Mouse (Mus musculus) common myeloid progenitor, adult 5-6 weeks (primary cell): ENCODE results near the gene Tas1r1. TPM values are rescaled to one million over a fixed set of nuclear protein-coding genes. Genes with fewer than 3 reads are reported as not detected.

Experiments used
- ATAC-seq: replicated peaks from 2 replicates; pipeline ENCODE4 v1.8.0; 2016; ENCODE audit warnings: low read depth, mild to moderate bottlenecking, moderate TSS enrichment, inconsistent platforms; ENCODE audit not compliant: poor library complexity, severe bottlenecking
- total RNA-seq: library from RNA; stranded (forward); fragments of 200-1000, 187-1606 nt; gene quantifications from 2 replicates; pipeline ENCODE4 v1.2.3, GENCODE M21; 2017

The Tas1r1 gene
- total RNA-seq: 0.49 and 1.5 TPM in 2 replicates

DNA sequence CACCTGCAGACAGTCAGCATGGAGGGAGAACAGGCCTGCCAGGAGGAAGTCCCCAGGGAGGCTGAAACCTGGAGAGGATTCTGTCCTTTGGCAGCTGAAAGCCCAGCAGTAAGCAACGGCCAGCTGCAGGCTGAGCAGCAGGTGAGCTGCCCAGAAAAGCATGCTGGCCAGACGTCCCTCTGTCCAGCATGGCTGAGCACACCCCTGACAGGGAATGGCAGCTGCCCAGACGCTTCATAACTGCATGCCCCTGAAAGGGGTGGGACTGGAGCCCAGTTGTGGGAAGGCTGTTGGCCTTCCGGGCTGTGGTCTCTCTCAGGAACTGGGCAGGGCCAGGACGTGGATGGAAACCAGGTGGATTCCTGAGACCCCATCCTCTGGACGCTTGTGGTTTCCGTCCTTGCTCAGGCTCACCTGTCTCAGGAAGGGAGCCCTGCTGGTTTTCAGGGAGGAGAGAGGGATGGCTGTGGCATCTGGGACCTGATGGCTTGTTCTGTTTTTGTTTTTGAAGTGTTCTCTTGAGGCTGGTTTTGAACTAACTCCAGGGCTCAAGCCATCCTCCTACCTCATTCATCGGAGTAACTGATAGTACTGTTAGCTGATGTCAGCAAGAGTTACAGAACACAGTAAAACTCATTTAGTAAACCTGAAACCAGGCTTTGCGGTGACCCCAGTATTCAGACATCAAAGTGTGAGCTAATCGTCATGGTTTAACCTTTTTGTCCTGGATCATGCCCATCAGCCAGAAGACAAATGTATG lies at the start of gene Tas1r1:
Gene Tas1r1, minus strand, starts transcription at position 344 of the 760 bp plus-strand sequence.
- peak; percentile 59 for ATAC-seq

DNA sequence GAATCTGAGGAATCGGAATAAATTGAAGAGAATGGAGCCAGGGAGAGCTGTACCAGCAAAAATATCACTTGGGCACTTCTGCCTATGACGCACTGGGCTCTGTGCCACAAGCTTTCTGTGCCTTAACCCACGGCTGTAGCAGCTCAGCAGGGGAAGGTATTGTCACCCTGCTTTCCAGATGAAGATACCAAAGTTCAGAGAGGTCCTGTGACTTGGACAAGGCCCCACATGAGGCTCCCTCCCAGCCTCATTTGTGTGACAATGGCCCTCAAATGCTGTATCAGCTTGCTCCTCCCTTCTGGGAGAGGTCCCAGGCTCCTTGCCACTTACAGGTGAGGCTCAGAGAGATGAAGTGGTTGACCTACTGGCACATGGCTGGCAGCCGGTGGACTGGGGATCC lies 49.8 kb upstream of the Tas1r1 start:
- peak; percentile 9 for ATAC-seq

DNA sequence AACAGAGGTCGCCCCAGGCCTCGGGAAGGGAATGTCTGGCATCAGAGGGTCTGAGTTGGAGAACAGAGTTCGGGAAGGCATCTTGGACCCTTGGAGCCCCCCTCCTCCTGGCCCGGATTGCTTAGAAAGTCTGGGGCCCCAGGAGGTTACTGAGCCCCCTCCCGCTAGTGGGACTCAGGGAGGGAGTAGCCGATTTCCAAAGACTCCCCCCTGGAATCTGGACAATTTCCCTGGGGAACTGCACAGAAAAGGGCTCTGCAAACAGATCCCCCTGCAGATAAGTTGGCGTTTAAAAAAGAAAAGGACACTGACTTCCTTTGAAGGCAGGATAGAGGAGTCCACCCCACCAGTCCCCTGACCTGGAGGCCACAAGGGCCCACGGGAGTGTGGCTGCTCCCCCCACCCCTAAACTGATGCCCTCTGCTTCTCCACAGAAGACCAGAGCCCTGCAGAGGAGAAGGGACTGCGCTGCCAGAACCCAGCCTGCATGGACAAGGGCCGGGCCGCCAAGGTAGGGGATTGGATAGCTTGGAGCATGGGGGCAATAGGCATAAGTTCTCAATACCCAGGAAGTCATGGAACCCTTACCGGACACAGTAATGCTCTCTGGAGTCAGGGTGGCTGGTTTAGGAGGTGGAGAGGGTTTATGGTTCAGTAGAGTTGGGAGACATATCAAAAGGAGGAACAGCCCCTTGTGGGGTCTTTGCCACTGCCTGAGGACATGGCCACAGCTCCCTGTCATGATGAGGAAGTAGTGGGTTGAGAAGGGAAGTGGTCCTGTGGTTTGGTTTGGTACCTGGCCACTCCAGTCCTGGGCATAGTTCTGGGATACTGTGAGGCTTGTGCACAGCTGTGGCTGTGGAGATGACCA lies 49.1 kb upstream of the Tas1r1 start:
- ATAC-seq: peak; percentile 83

DNA sequence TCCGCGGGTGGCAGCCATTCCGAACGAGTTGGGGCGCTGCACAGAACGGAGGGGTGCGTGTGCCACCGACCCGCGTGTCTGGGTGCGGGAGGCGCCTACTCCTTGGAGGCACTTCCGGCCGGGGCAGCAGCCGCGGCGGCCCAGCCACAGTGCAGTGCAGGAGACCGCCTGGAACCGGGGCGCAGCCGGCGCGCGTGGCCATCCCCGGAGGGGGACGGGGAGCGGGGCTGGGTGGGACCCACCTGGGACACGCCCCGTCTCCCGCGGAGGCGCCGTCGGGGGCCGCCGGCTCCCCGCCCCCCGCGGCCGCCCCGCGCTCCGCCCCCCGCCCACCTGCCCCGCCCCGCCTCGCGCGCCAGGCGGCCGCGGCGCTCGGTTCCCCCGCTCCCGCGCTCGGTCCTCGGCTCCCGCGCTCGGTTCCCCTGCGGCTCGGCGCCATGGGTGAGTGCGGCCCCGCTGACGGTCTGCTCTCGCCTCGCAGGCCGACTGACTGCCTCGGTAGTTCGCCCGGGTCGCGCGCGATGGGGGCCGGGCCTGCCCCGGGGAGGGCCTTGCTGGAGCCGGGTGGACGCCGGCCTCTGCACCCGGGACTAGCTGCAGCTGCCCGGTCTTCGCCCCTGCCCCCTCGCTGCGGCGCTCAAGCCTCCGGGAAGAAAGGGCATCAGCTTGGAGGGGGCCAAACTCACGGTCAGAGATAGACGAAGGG lies 48.3 kb upstream of the Tas1r1 start:
- ATAC-seq: peak; percentile 36

DNA sequence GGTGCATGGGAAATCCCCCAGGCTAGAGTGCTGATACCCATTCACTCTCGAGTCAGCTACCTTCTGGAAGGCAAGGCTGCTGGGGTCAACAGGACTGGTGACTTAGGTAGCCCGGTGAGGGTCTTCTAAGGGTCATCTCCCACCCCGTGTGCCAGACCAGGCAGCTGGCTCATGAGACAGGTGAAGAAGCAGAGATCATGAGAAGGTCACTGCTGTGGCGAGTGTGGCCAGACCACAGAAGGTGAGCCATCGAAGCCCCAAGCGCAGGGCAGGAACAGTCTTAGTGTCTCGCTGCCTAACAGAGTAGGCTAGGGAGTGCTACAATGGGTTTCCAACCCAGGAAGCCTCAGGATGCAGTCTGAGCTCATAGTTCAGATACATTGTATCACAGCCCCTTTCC lies 46.2 kb upstream of the Tas1r1 start:
- ATAC-seq: no peak

DNA sequence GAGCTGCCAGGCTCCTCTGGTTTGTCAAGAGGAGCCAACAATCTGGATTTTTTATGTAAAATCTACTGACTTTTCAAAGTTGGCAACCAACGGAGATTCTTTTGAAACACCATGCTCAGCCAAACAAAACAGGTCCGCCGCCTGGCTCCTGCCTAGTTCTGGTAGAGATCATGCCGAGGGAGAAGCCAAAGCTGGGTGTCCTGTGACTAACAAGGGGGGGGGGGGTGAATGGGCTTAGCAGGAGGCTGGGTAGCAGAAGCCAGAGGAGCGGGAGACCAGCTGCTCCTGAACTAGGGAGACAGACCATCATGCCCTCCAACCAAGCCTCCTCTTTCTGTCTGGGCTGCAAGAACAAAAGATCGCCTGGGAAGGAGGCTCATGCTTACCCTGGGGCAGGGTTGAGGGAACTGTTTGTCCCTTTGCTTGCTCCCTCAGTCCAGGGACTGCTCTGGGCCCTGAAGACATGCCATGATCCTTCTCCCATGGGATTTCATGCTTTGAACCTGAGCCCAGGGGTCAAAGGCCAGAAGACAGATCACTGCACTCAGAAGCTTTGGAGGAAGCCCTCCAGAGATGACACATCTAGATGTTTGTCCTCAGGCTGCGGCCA lies 45.3 kb upstream of the Tas1r1 start:
- no peak for ATAC-seq

DNA sequence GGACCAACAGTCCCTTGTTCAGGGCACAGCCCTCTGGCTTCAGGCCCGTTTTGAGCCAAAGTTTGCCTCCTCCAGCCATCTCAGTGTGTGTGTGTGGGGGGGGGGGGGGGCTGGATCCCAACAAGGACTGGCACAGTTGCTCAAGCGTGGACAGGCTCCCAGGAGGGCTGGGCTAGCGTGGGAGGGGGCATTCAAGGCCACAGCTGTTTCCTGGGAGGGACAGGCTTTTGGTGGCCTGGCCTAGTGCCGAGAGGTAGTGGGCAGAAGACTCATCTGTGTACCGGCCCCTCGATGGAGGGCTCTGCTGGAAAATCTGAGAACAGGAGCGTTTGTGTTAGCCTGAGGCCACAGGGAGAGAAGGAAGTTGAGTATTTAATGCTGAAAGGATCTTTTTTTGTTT lies 41.6 kb upstream of the Tas1r1 start:
- no peak for ATAC-seq

DNA sequence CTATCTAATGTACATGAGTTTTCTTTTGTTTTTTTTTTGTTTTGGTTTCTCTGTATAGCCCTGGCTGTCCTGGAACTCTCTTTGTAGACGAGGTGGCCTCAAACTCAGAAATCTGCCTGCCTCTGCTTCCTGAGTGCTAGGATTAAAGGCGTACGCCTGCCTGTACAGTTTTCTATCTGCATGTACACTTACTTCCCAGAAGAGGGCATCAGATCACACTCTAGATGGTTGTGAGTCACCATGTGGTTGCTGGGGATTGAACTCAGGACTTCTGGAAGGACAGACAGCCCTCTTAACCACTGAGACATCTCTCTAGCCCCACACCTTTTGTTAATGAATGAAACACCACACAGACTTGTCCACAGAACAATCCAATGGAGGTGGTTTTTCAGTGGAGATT lies 40.9 kb upstream of the Tas1r1 start:
- no peak for ATAC-seq

DNA sequence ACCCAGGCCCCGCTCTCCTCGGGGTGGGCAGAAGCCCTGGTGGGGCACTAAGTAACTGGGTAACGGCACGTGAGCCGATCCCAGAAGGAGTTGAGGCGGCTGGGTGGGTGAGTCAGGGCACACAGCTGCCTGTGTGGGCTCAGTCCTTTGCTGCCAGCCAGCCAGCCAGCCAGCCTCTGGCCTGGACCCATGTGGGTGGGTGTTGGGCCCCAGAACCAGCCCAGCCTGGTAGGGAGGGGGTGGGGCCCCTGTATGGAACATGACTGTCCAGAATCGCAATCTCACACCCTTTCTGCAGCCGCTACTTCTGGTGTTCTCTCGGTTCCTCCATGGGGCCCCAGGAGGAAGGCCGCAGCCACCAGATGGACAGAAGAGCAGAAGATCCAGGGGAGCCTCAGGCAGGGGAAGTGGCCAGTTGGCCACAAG lies 39.8 kb upstream of the Tas1r1 start:
- peak; percentile 72 for ATAC-seq

DNA sequence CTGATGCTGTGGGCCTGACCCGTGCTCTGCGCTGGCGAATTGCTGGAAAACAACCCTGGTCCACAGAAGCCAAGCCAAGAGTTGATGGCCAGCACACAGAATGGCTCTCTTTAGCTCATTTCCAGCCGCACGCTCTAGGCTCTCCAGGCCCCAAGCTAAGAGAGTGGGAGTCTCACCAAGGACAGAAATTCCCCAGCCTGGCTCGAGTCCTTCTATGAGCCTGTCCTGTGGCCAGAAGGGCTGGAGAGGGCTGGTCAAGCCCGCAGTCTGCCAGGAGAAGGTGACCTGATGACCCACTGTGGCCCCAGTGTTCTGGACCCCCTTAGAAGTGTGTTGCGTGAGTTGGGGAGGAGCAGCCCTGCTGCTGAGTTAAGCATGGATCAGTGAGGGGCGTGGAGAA lies 38.8 kb upstream of the Tas1r1 start:
- ATAC-seq: no peak

DNA sequence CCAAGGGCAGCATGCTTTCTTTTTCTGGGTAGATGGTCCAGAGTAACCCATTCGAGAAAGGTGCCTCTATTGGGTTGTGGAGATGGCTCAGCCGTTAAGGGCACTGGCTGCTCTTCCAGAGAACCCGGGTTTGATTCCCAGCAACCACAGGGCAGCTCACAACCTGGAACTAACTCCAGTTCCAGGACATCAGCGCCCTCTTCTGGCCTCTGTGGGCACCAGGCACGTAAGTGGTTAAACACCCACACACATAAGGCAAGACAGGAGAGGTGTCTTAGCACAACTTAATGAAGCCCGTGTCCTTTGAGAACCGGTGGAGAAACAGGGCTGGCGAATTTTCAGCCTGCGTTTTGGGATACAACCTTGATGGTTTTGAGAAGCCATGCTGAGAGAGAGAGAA lies 36.2 kb upstream of the Tas1r1 start:
- ATAC-seq: no peak

DNA sequence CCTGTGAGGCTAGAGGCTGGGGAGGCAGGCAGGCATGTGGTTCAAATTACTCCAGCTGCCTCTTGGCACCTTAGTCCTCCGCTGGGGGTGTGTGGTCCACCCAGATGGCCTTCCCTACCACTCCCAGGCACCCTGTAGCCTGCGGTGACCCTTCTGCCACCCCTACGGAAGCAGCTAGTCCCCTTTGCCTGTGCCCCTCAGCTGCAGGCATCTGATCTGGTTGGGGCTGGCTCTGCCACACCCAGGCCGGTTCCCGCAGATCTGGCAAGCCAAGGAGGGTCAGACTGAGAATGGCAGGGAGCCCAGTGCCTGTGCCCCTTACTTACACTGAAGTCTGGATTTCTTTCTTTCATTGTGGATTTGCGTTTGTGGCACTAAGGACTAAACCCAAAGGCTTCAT lies 35.3 kb upstream of the Tas1r1 start:
- ATAC-seq: no peak

DNA sequence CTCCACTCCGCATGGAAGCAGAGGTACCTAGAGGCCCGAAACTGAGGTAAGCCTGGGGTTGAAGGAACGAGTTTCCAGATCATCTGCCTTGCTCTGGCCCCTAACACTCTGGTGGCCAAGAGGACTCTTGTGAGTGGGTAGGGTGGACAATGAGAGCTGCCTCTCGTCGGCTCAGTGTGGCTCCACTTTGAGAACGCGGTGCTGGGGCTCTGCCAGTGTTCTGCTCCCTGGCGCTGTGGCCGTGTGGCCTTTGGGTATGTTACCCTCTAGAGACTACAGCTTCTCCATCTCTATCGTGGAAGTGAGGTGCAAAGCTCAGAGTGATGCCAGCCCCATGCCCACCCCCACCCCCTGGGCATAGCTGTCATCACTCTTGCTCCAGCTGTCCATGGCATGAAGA lies 34.3 kb upstream of the Tas1r1 start:
- ATAC-seq: peak; percentile 6; the same call in 1 of the 2 replicates

DNA sequence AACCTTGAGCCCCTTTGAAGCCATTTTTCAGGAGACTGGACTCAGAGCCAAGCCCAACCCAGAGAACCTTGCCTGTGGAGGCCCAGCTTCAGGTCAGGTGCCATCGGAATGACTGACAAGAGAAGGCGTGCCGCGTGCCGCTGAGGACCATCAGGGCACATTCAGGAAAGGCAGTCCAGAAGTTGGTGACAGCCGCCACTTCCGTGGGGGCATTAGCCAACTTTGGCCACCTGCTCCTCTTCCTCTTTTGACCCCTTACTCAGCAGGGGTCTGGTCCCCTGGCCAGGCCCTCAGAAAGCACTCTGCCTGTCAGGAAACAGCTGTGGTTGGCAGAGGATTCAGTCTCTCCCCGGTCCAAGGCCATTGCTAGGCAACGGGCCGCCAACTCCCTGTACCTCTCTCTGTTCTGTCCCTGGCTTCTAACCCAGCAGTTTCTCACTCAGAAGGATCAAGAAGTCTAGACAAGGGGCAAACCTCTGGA lies 33.8 kb upstream of the Tas1r1 start, which contains the start of gene Plekhg5:
Gene Plekhg5, plus strand, starts transcription at position 378 of the 481 bp plus-strand sequence.
- peak; percentile 79 for ATAC-seq

DNA sequence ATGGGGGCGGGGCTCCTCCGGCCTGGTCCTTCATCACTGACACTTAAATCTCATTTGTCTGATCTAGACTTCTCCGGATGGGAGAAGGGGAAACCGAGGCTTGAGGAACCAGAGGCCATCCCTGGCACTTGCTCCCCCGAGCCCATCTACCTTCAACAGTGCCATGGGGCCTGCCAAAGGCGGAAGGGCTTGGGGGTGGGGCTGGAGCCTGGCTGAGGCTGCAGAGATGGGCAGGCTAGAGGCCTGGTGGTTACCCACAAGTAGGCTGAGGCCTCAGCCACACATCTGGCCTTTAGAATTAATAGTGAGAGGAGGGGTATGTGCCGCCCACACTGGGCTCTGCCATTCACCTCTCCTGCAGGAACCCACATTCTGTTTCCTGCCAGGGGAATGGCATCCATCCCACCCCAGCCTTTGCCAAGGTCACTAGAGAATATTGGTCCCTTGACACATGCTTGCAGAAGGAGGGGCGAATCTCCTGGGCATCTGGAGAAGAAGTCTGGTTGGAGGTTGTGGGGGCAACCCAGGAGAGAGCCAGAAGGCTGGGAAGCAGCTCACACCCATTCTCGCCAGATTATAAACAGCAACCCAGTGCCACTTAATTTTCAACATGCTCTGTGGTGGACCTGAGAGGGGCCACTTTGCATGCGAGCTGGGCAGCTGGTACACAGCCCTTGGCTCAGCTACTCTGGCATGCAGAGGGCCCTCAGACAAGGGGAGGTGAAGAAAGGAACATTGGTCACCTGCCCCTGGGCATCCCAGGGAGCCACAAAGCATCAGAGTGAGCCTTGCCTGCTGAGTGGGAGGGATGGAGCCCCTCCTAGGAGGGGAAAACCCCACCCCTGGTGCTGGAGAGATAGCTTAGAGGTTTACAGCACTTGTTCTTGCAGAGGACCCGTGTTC lies 32.4 kb upstream of the Tas1r1 start:
- ATAC-seq: peak; percentile 63

DNA sequence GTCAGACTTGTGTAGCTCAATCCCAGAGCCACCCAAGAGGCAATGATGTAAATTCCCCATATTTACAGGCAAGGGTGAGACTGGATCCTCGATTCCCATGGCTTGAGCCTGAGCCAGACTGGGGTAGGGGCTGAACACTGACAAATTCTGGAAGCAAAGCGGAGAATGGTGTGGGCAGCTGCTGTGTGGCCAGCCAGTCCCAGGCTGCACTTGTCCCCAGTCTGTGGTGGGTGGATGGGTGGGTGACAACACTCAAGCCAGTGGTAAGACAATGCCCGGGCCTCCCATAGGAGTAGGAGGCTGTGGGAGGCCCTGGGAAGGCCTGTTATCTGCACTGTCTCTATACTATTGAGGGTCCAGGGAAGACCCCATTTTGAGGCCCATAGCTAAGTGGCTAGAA lies 30.9 kb upstream of the Tas1r1 start:
- ATAC-seq: no peak

DNA sequence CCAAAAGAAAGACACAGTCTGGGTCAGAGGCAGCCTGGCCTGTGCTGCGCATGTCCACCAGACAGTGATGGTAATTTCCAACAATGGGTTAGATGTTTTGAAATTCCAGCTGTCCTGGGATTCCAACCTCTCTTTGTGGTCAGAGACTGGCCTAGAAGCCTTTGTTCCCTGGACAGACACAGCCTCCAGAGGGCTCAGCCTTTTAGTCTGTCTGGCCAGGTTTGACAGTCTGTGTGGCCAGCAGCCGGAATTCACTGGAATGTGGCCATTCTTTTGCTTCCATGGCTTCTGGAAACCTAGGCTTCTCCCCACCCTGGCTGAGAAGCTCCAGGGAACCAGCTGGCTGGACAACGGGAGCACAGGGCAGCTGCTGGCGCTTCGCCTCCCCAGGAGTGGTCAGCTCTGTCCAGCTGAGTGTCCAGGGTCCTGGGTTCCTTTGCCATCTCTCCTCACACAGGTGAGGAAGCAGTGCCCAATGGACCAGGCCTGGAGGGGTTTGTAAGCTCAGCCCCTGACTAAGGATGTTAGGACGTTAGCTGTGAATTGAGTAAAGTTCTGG lies 29.9 kb upstream of the Tas1r1 start:
- ATAC-seq: no peak

DNA sequence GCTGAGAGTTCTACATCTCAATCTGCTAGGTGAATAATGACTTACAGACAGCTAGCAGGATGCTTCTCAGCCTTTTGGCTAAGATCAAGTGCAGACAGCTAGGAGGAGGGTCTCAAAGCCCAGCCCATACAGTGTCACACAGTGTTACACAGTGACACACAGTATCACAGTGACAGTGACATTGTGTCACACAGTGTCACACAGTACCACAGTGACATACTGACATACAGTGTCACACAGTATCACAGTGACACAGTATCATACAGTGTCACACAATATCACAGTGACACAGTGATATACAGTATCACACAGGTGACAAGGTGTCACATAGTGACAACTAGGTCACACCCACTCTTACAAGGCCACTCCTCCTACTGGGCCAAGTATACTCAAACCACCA lies 28.9 kb upstream of the Tas1r1 start:
- no peak for ATAC-seq
